Mouse (Mus musculus): ENCODE measurements at regions not wholly inside any gene's neighbourhood (a gene's known extent, or its start where the extent isn't known, plus 50 kb on each side); places are given as distances from the start of the nearest gene placed in this dataset.

- Histone ChIP-seq H3K4me3 (ENCODE audit: low read depth, low read length) (no peak overlapping the region), H3K9ac (ENCODE audit: low read length) (no peak overlapping the region), H3K4me2 (ENCODE audit: low read length) (no peak overlapping the region), H3K36me3 (ENCODE audit: control insufficient read depth, insufficient read depth, low read length) (no peaks in the 10 kb centered on the region), H3K9me3 (replicated peaks; ENCODE audit: control insufficient read depth, low read length) (no peaks in the 10 kb centered on the region), H3K27me3 (replicated peaks; ENCODE audit: control insufficient read depth, insufficient read depth, low read length) (no peaks in the 10 kb centered on the region), H3K27ac (ENCODE audit: low read depth, low read length) (no peak overlapping the region), H3K4me1 (ENCODE audit: control insufficient read depth, insufficient read depth, low read length) (no peaks in the 10 kb centered on the region)
- ATAC-seq (no peak), DNase-seq (ENCODE audit: low spot score) (peak; percentile 2)
- 85% methylated on average over 3 of the region's 3 CpGs for WGBS
These were observed 1223.4 kb upstream of the Flrt2 start for GRCm38 (mm10) chr12:94468609-94469008.

DNA sequence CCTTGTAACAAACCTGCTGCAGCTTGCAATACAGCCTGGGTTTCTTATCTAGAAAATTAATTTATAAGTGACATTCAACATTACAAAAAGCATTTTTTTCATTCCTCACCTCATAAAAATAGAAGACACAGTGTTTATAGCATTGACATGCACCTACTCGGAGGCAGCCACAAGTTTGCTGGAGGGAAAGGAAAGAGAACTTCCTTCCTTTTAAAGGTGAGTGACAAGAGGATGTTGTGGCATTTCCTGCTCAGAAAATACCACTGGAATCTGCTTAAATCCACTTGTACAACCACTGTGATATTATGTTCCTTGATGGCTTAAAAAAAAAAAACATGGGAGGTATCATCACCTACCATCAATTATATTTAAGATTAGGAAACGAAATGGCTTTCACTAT lies 1222.2 kb upstream of the Flrt2 start:
- H3K4me1 ChIP-seq (ENCODE audit: control insufficient read depth, insufficient read depth, low read length) = no peaks in the 10 kb centered on the region
- no peaks in the 10 kb centered on the region for H3K9me3 ChIP-seq (replicated peaks; ENCODE audit: control insufficient read depth, low read length)
- no peaks in the 10 kb centered on the region for H3K36me3 ChIP-seq (ENCODE audit: control insufficient read depth, insufficient read depth, low read length)
- H3K4me3 ChIP-seq (ENCODE audit: low read depth, low read length) = no peak overlapping the region
- H3K4me2 ChIP-seq (ENCODE audit: low read length) = no peak overlapping the region
- no peaks in the 10 kb centered on the region for H3K27me3 ChIP-seq (replicated peaks; ENCODE audit: control insufficient read depth, insufficient read depth, low read length)
- no peak for DNase-seq (ENCODE audit: low spot score)
- no peak overlapping the region for H3K27ac ChIP-seq (ENCODE audit: low read depth, low read length)
- ATAC-seq = no peak
- WGBS = 85% methylated on average over 2 of the region's 2 CpGs
- H3K9ac ChIP-seq (ENCODE audit: low read length) = no peak overlapping the region

DNA sequence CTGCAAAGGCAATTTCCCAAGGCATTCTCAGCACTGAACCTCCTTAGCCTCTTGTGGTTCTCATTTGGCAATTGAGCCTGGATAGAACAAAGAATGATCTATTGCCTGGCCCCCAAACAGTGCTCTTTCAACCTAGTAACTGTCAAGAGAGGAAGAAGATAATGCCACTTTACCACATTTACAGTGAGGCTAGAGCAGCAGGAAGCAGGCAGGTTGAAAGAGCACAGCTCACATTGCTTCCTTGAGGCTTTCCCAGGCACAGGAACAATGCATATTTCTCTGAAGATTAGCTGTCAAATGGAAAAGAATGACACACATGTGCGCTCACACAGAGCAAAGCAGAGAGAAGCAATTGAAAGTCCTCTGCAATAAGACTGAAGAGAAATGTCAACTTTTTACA lies 1221.0 kb upstream of the Flrt2 start:
- no peak overlapping the region for H3K4me3 ChIP-seq (ENCODE audit: low read depth, low read length)
- no peak overlapping the region for H3K9ac ChIP-seq (ENCODE audit: low read length)
- no peaks in the 10 kb centered on the region for H3K4me1 ChIP-seq (ENCODE audit: control insufficient read depth, insufficient read depth, low read length)
- DNase-seq (ENCODE audit: low spot score) (peak; percentile 29), ATAC-seq (peak; percentile 34; the same call in 1 of the 2 replicates)
- H3K27ac ChIP-seq (ENCODE audit: low read depth, low read length) = no peak overlapping the region
- H3K9me3 ChIP-seq (replicated peaks; ENCODE audit: control insufficient read depth, low read length) = no peaks in the 10 kb centered on the region
- H3K36me3 ChIP-seq (ENCODE audit: control insufficient read depth, insufficient read depth, low read length) = no peaks in the 10 kb centered on the region
- WGBS = 62% methylated on average over 1 of the region's 1 CpGs
- H3K27me3 ChIP-seq (replicated peaks; ENCODE audit: control insufficient read depth, insufficient read depth, low read length) = no peaks in the 10 kb centered on the region
- H3K4me2 ChIP-seq (ENCODE audit: low read length) = no peak overlapping the region

- H3K4me1 ChIP-seq (ENCODE audit: control insufficient read depth, insufficient read depth, low read length) = no peaks in the 10 kb centered on the region
- H3K4me3 ChIP-seq (ENCODE audit: low read depth, low read length) = no peak overlapping the region
- H3K9me3 ChIP-seq (replicated peaks; ENCODE audit: control insufficient read depth, low read length) = no peaks in the 10 kb centered on the region
- 90% methylated on average over 2 of the region's 2 CpGs for WGBS
- H3K9ac ChIP-seq (ENCODE audit: low read length) = no peak overlapping the region
- no peaks in the 10 kb centered on the region for H3K36me3 ChIP-seq (ENCODE audit: control insufficient read depth, insufficient read depth, low read length)
- no peak for DNase-seq (ENCODE audit: low spot score)
- no peak overlapping the region for H3K4me2 ChIP-seq (ENCODE audit: low read length)
- no peak overlapping the region for H3K27ac ChIP-seq (ENCODE audit: low read depth, low read length)
- ATAC-seq = no peak
- no peaks in the 10 kb centered on the region for H3K27me3 ChIP-seq (replicated peaks; ENCODE audit: control insufficient read depth, insufficient read depth, low read length)
These were observed 1203.3 kb upstream of the Flrt2 start for GRCm38 (mm10) chr12:94488721-94489120.

GRCm38 (mm10) chr12:94508099-94508498 lies 1183.9 kb upstream of the Flrt2 start:
- no peaks in the 10 kb centered on the region for H3K4me1 ChIP-seq (ENCODE audit: control insufficient read depth, insufficient read depth, low read length)
- no peaks in the 10 kb centered on the region for H3K36me3 ChIP-seq (ENCODE audit: control insufficient read depth, insufficient read depth, low read length)
- 43% methylated on average over 7 of the region's 7 CpGs for WGBS
- H3K4me3 ChIP-seq (ENCODE audit: low read depth, low read length) = no peak overlapping the region
- ATAC-seq (peak; percentile 58; the same call in 1 of the 2 replicates), DNase-seq (ENCODE audit: low spot score) (peak; percentile 23)
- no peaks in the 10 kb centered on the region for H3K9me3 ChIP-seq (replicated peaks; ENCODE audit: control insufficient read depth, low read length)
- no peak overlapping the region for H3K9ac ChIP-seq (ENCODE audit: low read length)
- H3K27me3 ChIP-seq (replicated peaks; ENCODE audit: control insufficient read depth, insufficient read depth, low read length) = no peaks in the 10 kb centered on the region
- no peak overlapping the region for H3K27ac ChIP-seq (ENCODE audit: low read depth, low read length)
- H3K4me2 ChIP-seq (ENCODE audit: low read length) = no peak overlapping the region

DNA sequence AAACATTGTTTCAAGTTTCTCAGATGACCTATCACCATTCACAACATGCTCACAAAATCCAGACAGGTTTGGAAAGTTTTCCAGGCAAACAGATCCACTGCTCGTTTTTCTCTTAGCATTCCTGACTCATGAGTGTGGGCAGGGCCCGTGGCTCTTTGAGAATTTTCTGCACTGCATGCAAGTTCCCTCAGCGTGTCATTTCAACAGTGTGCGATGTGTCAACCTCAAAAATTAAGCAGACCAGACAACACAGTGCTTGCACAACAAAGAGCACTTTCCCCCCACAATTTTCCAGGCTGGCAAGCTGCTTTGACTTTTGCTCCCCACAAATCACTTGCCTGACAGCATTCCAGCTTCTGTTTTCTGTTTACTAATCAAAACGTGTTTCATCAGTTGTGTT lies 1182.2 kb upstream of the Flrt2 start:
- ATAC-seq = no peak
- Histone ChIP-seq H3K9ac (ENCODE audit: low read length) (no peak overlapping the region), H3K36me3 (ENCODE audit: control insufficient read depth, insufficient read depth, low read length) (no peaks in the 10 kb centered on the region), H3K4me2 (ENCODE audit: low read length) (no peak overlapping the region), H3K9me3 (replicated peaks; ENCODE audit: control insufficient read depth, low read length) (no peaks in the 10 kb centered on the region), H3K27ac (ENCODE audit: low read depth, low read length) (no peak overlapping the region), H3K27me3 (replicated peaks; ENCODE audit: control insufficient read depth, insufficient read depth, low read length) (no peaks in the 10 kb centered on the region), H3K4me1 (ENCODE audit: control insufficient read depth, insufficient read depth, low read length) (no peaks in the 10 kb centered on the region), H3K4me3 (ENCODE audit: low read depth, low read length) (no peak overlapping the region)
- no peak for DNase-seq (ENCODE audit: low spot score)
- WGBS = 57% methylated on average over 5 of the region's 5 CpGs

- DNase-seq (ENCODE audit: low spot score) (no peak), ATAC-seq (no peak)
- Histone ChIP-seq H3K9ac (ENCODE audit: low read length) (no peak overlapping the region), H3K4me2 (ENCODE audit: low read length) (no peak overlapping the region), H3K27ac (ENCODE audit: low read depth, low read length) (no peak overlapping the region), H3K27me3 (replicated peaks; ENCODE audit: control insufficient read depth, insufficient read depth, low read length) (no peaks in the 10 kb centered on the region), H3K9me3 (replicated peaks; ENCODE audit: control insufficient read depth, low read length) (no peaks in the 10 kb centered on the region), H3K36me3 (ENCODE audit: control insufficient read depth, insufficient read depth, low read length) (no peaks in the 10 kb centered on the region), H3K4me3 (ENCODE audit: low read depth, low read length) (no peak overlapping the region), H3K4me1 (ENCODE audit: control insufficient read depth, insufficient read depth, low read length) (no peaks in the 10 kb centered on the region)
- 69% methylated on average over 7 of the region's 7 CpGs for WGBS
These were observed 1147.3 kb upstream of the Flrt2 start for GRCm38 (mm10) chr12:94544706-94545105.

DNA sequence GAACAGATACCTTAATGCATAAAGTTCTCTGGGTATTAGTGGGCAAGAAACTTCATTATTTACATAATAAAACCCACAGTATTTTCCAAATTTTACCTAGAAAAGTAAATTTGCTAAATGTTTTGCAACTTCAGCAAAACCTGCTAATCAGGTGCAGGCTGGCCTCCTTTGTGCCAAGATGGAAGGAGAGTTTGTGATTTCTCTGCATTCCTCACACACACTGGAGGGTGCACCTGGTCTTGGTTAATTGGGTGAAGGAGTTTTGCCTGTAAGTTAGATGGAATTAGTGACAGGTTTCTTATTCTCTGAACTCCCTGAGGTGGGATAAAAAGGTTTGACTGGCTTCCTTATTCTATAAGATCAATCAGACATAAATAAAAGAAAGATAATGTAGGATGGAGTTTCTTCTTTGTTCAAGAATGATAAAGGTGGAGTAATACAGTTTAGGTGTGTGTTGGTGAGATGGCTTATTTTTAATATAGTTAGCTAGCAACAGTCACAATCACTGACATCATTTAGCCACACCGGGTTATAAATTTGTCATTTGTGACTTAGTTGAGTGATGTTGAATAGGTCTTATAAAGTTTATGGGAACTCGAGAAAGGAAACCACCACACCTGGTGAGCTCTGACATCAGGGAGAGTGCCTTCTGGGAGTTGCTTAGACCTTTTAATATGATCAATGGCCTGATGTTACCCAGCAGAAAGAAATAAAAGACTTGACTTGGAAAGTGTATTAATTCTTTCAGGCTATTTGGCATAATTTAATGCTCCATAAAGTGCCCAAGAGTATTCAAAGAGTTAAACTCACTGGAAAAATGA lies 1131.4 kb upstream of the Flrt2 start:
- no peak for ATAC-seq
- no peak overlapping the region for H3K4me3 ChIP-seq (ENCODE audit: low read depth, low read length)
- H3K36me3 ChIP-seq (ENCODE audit: control insufficient read depth, insufficient read depth, low read length) = no peaks in the 10 kb centered on the region
- no peak overlapping the region for H3K27ac ChIP-seq (ENCODE audit: low read depth, low read length)
- no peak for DNase-seq (ENCODE audit: low spot score)
- H3K27me3 ChIP-seq (replicated peaks; ENCODE audit: control insufficient read depth, insufficient read depth, low read length) = no peaks in the 10 kb centered on the region
- H3K4me2 ChIP-seq (ENCODE audit: low read length) = no peak overlapping the region
- H3K9ac ChIP-seq (ENCODE audit: low read length) = no peak overlapping the region
- no peaks in the 10 kb centered on the region for H3K9me3 ChIP-seq (replicated peaks; ENCODE audit: control insufficient read depth, low read length)
- WGBS = 88% methylated on average over 2 of the region's 2 CpGs
- no peaks in the 10 kb centered on the region for H3K4me1 ChIP-seq (ENCODE audit: control insufficient read depth, insufficient read depth, low read length)

- WGBS = 93% methylated on average over 2 of the region's 2 CpGs
- H3K4me2 ChIP-seq (ENCODE audit: low read length) = no peak overlapping the region
These were observed 1117.0 kb upstream of the Flrt2 start for GRCm38 (mm10) chr12:94574981-94575380.

More at GRCm38 (mm10) chr12:94574981-94575380, 1117.0 kb upstream of the Flrt2 start:
- Histone ChIP-seq H3K36me3 (ENCODE audit: control insufficient read depth, insufficient read depth, low read length) (no peaks in the 10 kb centered on the region), H3K9me3 (replicated peaks; ENCODE audit: control insufficient read depth, low read length) (no peaks in the 10 kb centered on the region), H3K4me1 (ENCODE audit: control insufficient read depth, insufficient read depth, low read length) (no peaks in the 10 kb centered on the region), H3K27ac (ENCODE audit: low read depth, low read length) (no peak overlapping the region), H3K4me3 (ENCODE audit: low read depth, low read length) (no peak overlapping the region), H3K9ac (ENCODE audit: low read length) (no peak overlapping the region), H3K27me3 (replicated peaks; ENCODE audit: control insufficient read depth, insufficient read depth, low read length) (no peaks in the 10 kb centered on the region)
- DNase-seq (ENCODE audit: low spot score) (no peak), ATAC-seq (no peak)

All from forebrain, embryonic 14.5 days (tissue).